Mouse (Mus musculus): ENCODE results near the gene Raet1e. TPM values are rescaled to one million over a fixed set of nuclear protein-coding genes. Genes with fewer than 3 reads are reported as not detected.
"Not testable (repeated sequence)": the region's sequence is repeated elsewhere in the genome, so short reads cannot be mapped to it uniquely, and the experiment has no call there.

The Raet1e gene
- polyA plus RNA-seq, 1 experiment from 2014 or later, result 7.9 TPM

DNA sequence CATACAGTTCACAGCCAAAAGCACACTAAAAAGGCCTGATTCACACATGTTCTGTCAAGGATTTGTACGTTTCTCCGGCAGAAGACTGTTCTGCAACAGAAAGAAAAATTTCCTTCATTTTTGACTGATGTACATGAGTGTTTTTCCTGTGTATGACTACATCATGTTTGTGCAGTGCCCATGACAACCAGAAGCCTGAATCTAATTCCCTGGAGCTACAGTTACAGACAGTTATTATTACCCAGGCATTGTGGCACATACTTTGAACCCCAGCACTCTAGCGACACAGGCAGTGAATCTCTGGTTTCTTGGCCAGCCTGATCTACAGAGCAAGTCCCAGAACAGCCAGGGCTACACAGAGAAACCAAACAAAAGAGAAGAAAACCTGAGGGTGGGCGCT is 147.4 kb downstream of the Raet1e start:
- Histone ChIP-seq H3K4me3 (ENCODE audit: low read depth, low read length) (no peak overlapping the region), H3K4me1 (ENCODE audit: control insufficient read depth, insufficient read depth, low read length) (no peaks in the 10 kb centered on the region), H3K27me3 (ENCODE audit: control insufficient read depth, insufficient read depth, low read length) (no peaks in the 10 kb centered on the region), H3K4me2 (no peak overlapping the region), H3K9me3 (replicated peaks; ENCODE audit: control insufficient read depth, low read length) (no peaks in the 10 kb centered on the region), H3K27ac (ENCODE audit: low read depth, low read length) (no peak overlapping the region), H3K9ac (ENCODE audit: low read depth, low read length) (no peak overlapping the region), H3K36me3 (ENCODE audit: control insufficient read depth, insufficient read depth, low read length) (no peaks in the 10 kb centered on the region)
- WGBS (ENCODE audit: insufficient replicate concordance), result 79% methylated on average over 4 of the region's 4 CpGs
- no peak for ATAC-seq (replicated peaks; ENCODE audit: insufficient number of reproducible peaks, low FRiP score, low TSS enrichment)

DNA sequence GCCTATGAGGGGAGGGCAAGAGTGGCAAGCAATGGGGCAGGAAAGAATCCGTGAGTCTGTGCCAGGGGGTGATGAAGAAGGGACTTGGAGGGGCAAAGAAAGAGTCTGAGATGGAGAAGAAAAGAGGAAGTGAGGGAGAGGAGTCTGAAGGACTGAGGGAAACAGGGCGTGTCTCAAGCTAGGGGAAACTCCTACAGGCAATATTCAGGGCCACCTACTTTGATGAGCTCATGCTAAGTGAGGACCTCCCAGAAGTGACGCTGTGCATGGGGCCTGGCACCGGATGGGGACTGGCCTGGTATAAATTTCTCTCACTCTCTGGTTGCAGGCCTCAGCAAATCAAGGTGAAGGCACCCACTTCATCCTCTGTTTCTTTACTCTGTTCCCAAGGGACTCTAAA is 148.1 kb downstream of the Raet1e start:
- Histone ChIP-seq H3K4me1 (ENCODE audit: control insufficient read depth, insufficient read depth, low read length) (no peaks in the 10 kb centered on the region), H3K9me3 (replicated peaks; ENCODE audit: control insufficient read depth, low read length) (no peaks in the 10 kb centered on the region), H3K27ac (ENCODE audit: low read depth, low read length) (no peak overlapping the region), H3K9ac (ENCODE audit: low read depth, low read length) (no peak overlapping the region), H3K27me3 (ENCODE audit: control insufficient read depth, insufficient read depth, low read length) (no peaks in the 10 kb centered on the region), H3K4me2 (no peak overlapping the region), H3K4me3 (ENCODE audit: low read depth, low read length) (no peak overlapping the region), H3K36me3 (ENCODE audit: control insufficient read depth, insufficient read depth, low read length) (no peaks in the 10 kb centered on the region)
- no peak for ATAC-seq (replicated peaks; ENCODE audit: insufficient number of reproducible peaks, low FRiP score, low TSS enrichment)
- WGBS (ENCODE audit: insufficient replicate concordance), result 48% methylated on average over 4 of the region's 4 CpGs

DNA sequence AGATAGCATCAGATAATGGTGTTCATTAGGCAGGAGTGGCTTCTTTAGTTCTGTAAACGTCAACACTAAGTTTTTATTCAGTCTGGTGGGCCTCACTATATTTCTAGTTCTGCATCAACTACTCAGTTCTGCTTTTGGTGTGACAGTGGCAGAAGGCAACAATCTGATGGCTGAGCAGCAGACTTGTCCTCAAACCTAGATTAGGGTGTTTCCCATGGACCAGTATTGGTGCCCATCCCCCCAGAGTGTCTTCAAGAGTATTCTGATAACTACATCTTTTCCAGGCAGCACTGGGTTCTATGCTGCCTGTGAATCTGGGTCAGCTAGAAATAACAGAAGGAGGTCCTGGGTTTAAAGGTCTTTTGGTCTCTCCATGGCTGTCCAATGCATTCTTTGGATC is 149.9 kb downstream of the Raet1e start:
- 59% methylated on average over 1 of the region's 1 CpGs for WGBS (ENCODE audit: insufficient replicate concordance)
- H3K9me3 ChIP-seq (replicated peaks; ENCODE audit: control insufficient read depth, low read length), result no peaks in the 10 kb centered on the region
- no peak overlapping the region for H3K9ac ChIP-seq (ENCODE audit: low read depth, low read length)
- no peaks in the 10 kb centered on the region for H3K27me3 ChIP-seq (ENCODE audit: control insufficient read depth, insufficient read depth, low read length)
- H3K36me3 ChIP-seq (ENCODE audit: control insufficient read depth, insufficient read depth, low read length), result no peaks in the 10 kb centered on the region
- H3K27ac ChIP-seq (ENCODE audit: low read depth, low read length), result no peak overlapping the region
- no peak for ATAC-seq (replicated peaks; ENCODE audit: insufficient number of reproducible peaks, low FRiP score, low TSS enrichment)
- H3K4me1 ChIP-seq (ENCODE audit: control insufficient read depth, insufficient read depth, low read length), result no peaks in the 10 kb centered on the region
- no peak overlapping the region for H3K4me2 ChIP-seq
- no peak overlapping the region for H3K4me3 ChIP-seq (ENCODE audit: low read depth, low read length)

DNA sequence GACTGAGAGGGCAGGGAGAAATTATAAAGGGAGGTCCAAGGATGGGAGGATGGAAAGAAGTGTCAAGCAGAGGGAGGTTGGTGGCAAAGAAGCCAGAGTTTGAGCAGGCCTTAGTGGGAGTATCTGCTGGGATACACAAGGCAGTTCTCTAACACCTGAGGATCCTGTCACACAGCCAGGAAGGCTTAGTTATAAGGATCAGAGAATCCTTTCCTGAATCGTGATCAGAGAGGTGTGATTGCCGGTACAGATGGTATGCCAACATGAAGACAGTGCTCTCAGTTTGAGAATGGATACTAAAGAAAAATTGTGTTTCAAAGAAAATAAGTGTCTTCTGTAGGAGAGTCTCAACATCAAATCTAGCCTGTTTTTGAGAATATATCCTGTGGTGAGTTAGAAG is 164.5 kb downstream of the Raet1e start:
- Histone ChIP-seq H3K9me3 (replicated peaks; ENCODE audit: control insufficient read depth, low read length) (no peaks in the 10 kb centered on the region), H3K4me1 (ENCODE audit: control insufficient read depth, insufficient read depth, low read length) (no peaks in the 10 kb centered on the region), H3K36me3 (ENCODE audit: control insufficient read depth, insufficient read depth, low read length) (no peaks in the 10 kb centered on the region), H3K27me3 (ENCODE audit: control insufficient read depth, insufficient read depth, low read length) (no peaks in the 10 kb centered on the region), H3K27ac (ENCODE audit: low read depth, low read length) (no peak overlapping the region), H3K4me2 (no peak overlapping the region), H3K4me3 (ENCODE audit: low read depth, low read length) (no peak overlapping the region), H3K9ac (ENCODE audit: low read depth, low read length) (no peak overlapping the region)
- no peak for ATAC-seq (replicated peaks; ENCODE audit: insufficient number of reproducible peaks, low FRiP score, low TSS enrichment)
- 88% methylated on average over 2 of the region's 2 CpGs for WGBS (ENCODE audit: insufficient replicate concordance)

DNA sequence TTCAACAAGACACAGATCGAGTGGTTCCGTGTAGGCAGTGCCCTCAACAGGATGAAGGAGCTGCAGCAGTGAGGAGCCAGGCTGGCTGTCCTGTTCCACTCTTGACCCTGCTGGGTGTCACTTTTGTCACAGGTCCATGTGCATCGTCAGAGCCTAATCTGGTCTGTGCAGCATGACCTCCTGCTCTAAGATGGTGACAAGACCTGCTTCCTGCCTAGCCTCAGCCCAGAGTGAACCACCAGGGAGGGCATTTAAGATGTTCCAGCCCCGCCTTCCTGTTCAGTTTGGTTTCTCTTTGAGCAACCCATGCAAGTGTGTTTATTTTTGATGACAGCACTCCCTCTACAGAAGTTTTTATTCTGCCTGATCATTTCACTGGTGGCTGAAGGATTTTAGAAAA is 187.4 kb downstream of the Raet1e start:
- H3K36me3 ChIP-seq (ENCODE audit: control insufficient read depth, insufficient read depth, low read length); H3K27ac ChIP-seq (ENCODE audit: low read depth, low read length); H3K4me2 ChIP-seq; H3K4me3 ChIP-seq (ENCODE audit: low read depth, low read length); ATAC-seq (replicated peaks; ENCODE audit: insufficient number of reproducible peaks, low FRiP score, low TSS enrichment); H3K27me3 ChIP-seq (ENCODE audit: control insufficient read depth, insufficient read depth, low read length); H3K4me1 ChIP-seq (ENCODE audit: control insufficient read depth, insufficient read depth, low read length); H3K9me3 ChIP-seq (replicated peaks; ENCODE audit: control insufficient read depth, low read length); H3K9ac ChIP-seq (ENCODE audit: low read depth, low read length): not testable (repeated sequence)
- 53% methylated on average over 4 of the region's 4 CpGs for WGBS (ENCODE audit: insufficient replicate concordance)

DNA sequence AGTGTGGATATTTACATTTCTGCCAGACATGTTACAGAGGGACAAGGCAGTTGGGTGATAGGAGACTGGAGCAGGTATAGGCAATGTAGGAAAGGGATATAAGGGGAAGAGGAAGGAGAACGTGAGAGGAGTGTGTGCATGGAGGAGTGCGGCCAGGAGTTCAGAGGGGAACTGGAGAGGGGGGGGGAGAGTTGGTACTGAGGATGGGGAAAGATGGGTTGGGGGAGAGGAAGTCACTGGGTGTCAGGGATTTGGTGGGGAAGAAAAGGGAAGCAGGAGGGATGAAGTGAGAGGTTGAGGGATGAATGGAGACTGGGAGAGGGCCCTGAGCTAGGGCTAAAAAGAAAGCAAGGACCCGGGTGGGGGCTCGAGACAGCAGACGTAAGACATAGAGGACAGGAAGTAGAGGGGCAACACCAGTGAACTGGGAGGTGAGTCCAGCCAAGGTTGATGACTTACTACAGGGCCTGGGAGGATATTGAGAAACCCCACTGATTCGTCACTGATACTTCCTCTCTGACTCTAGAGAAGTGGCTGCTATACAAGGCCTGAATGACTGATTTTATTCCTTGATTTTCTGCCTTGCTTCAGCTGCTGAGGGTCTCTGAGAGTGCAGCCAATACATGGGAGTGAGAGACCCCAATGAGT is 195.3 kb downstream of the Raet1e start:
- not testable (repeated sequence) for H3K27me3 ChIP-seq (ENCODE audit: control insufficient read depth, insufficient read depth, low read length); H3K9me3 ChIP-seq (replicated peaks; ENCODE audit: control insufficient read depth, low read length); H3K4me2 ChIP-seq; H3K9ac ChIP-seq (ENCODE audit: low read depth, low read length); H3K4me1 ChIP-seq (ENCODE audit: control insufficient read depth, insufficient read depth, low read length); ATAC-seq (replicated peaks; ENCODE audit: insufficient number of reproducible peaks, low FRiP score, low TSS enrichment); H3K36me3 ChIP-seq (ENCODE audit: control insufficient read depth, insufficient read depth, low read length); H3K27ac ChIP-seq (ENCODE audit: low read depth, low read length); H3K4me3 ChIP-seq (ENCODE audit: low read depth, low read length)
- 70% methylated on average over 6 of the region's 6 CpGs for WGBS (ENCODE audit: insufficient replicate concordance)

DNA sequence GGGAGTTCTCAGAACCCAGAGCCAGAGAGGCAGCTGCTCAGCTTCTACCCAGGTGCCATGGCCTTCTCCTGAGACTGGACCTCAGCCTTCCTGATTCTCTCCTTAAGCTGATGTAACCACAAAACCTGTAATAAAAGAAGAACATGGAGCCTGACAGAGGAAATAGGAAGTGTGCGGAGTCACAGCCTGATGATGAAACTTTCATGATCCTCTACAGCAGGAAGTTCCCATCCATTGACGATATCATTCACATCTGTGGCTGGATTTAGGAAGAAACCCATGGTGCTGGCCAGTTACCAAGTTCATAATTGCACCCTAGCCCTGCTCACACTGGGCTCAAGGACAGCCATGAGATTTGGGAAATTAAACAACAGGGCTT is 195.8 kb downstream of the Raet1e start:
- not testable (repeated sequence) for H3K4me1 ChIP-seq (ENCODE audit: control insufficient read depth, insufficient read depth, low read length); H3K27me3 ChIP-seq (ENCODE audit: control insufficient read depth, insufficient read depth, low read length); H3K9me3 ChIP-seq (replicated peaks; ENCODE audit: control insufficient read depth, low read length); H3K27ac ChIP-seq (ENCODE audit: low read depth, low read length); H3K4me3 ChIP-seq (ENCODE audit: low read depth, low read length); H3K4me2 ChIP-seq; ATAC-seq (replicated peaks; ENCODE audit: insufficient number of reproducible peaks, low FRiP score, low TSS enrichment); H3K9ac ChIP-seq (ENCODE audit: low read depth, low read length); H3K36me3 ChIP-seq (ENCODE audit: control insufficient read depth, insufficient read depth, low read length)
- WGBS (ENCODE audit: insufficient replicate concordance), result 87% methylated on average over 2 of the region's 2 CpGs

DNA sequence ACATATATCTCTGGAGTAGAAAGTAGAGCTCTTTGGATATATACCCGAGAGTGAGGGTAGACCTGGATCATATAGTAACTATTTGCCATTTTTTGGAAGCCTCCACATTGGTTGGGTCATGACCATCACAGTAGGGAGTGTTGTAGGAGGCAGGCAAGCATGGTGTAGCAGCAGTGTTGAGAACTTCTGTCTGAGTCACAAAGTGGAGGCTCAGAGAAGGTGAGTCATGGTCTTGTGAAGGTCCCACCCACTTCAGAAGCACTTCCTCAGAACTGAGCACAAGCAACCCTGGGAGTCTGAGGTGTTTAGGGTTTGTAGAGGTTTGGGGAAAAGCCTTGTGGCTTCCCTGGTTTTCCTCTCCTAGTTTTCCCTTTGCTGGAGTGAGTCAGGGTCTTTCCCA is 199.0 kb downstream of the Raet1e start:
- WGBS (ENCODE audit: insufficient replicate concordance), result 69% methylated on average over 1 of the region's 1 CpGs
- not testable (repeated sequence) for H3K4me3 ChIP-seq (ENCODE audit: low read depth, low read length); H3K9me3 ChIP-seq (replicated peaks; ENCODE audit: control insufficient read depth, low read length); ATAC-seq (replicated peaks; ENCODE audit: insufficient number of reproducible peaks, low FRiP score, low TSS enrichment); H3K36me3 ChIP-seq (ENCODE audit: control insufficient read depth, insufficient read depth, low read length); H3K27ac ChIP-seq (ENCODE audit: low read depth, low read length); H3K27me3 ChIP-seq (ENCODE audit: control insufficient read depth, insufficient read depth, low read length); H3K4me1 ChIP-seq (ENCODE audit: control insufficient read depth, insufficient read depth, low read length); H3K4me2 ChIP-seq; H3K9ac ChIP-seq (ENCODE audit: low read depth, low read length)

DNA sequence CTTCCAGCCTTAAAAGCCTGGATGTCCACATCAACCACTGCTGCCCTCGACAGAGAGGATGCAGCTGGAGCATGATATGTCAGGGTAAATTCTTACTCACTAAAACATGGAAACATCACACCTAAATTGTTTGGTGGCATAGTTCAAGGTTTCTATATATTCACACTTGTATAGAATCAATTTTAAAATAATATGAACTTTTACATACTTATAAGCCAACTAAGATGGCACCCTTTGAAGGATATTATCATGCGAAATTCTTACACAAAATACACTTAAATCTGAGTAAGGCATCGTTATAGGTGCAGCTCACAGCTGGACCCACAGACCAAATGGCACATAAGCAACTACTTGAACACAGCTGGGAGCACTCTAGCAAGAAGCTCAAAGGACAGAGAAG is 201.9 kb downstream of the Raet1e start, which contains the start of gene Raet1d:
Gene Raet1d (plus strand): TSS at position 301 of the 400 bp plus-strand sequence.
- 59% methylated on average over 3 of the region's 3 CpGs for WGBS (ENCODE audit: insufficient replicate concordance)

More for the DNA sequence above, 201.9 kb downstream of the Raet1e start, which contains the start of gene Raet1d:
- not testable (repeated sequence) for H3K4me1 ChIP-seq (ENCODE audit: control insufficient read depth, insufficient read depth, low read length); H3K27me3 ChIP-seq (ENCODE audit: control insufficient read depth, insufficient read depth, low read length); H3K4me2 ChIP-seq; H3K36me3 ChIP-seq (ENCODE audit: control insufficient read depth, insufficient read depth, low read length); H3K4me3 ChIP-seq (ENCODE audit: low read depth, low read length); ATAC-seq (replicated peaks; ENCODE audit: insufficient number of reproducible peaks, low FRiP score, low TSS enrichment); H3K9me3 ChIP-seq (replicated peaks; ENCODE audit: control insufficient read depth, low read length); H3K9ac ChIP-seq (ENCODE audit: low read depth, low read length); H3K27ac ChIP-seq (ENCODE audit: low read depth, low read length)
